Comparison of ENCODE assay signal across 28 mouse cellular contexts in the genomic region with DNA sequence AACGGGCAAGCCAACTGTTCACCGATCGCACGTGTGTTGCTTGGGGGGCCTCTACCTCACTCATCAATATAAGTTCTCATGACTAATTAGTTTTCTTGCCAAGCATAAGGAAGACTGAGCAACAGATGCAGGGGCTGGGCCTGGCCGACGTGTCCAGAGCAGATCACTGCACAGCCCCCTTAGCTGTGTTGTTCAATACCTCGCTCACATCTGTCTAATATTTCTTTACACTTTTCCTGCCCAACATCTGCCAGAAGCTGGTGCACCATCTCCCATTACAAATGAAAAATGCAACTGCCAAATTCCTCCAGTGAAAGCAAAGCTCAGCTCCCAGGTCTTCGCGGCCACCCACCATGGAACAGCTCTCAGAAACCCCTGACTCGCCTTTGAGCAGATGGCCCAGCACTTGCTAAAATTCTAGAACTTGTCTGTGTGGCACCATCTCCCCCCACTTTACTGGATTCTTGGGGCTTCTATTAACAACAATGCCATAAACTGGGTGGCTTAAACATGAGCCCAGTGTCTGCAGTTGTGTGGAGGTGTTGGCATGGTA.
A peak's percentile ranks its signal among the peaks of the same experiment; 100 is the strongest.
DNase-seq lines count a peak whose midpoint lies in the region; ATAC-seq and TF ChIP-seq lines count a peak whose summit lies in the region.
"Had no signal": no experiment of that assay in that cellular context is flagged by ENCODE, and none has a peak within 500 bp of the region (broad histone marks: within the 10 kb centered on the region; RNA-seq: fewer than 3 reads in every experiment).

No protein-coding gene starts in this region.

- 77% methylated on average over 10 of the region's 10 CpGs for WGBS in embryonic facial prominence, embryonic 12.5 days
- 90% methylated on average over 10 of the region's 10 CpGs for WGBS in embryonic facial prominence, embryonic 10.5 days
- WGBS in limb, embryonic 12.5 days: 69% methylated on average over 10 of the region's 10 CpGs
- WGBS in limb, embryonic 10.5 days: 89% methylated on average over 10 of the region's 10 CpGs
- WGBS in embryonic facial prominence, embryonic 14.5 days: 69% methylated on average over 10 of the region's 10 CpGs
- 53% methylated on average over 10 of the region's 10 CpGs for WGBS in limb, embryonic 13.5 days
- WGBS in intestine, postnatal 0 days: 94% methylated on average over 10 of the region's 10 CpGs

- H3K4me3 ChIP-seq in embryonic facial prominence, embryonic 12.5 days: no peak overlapping the region
- H3K4me3 ChIP-seq in embryonic facial prominence, embryonic 10.5 days: no peak overlapping the region
- H3K4me3 ChIP-seq in limb, embryonic 12.5 days (replicated peaks): no peak overlapping the region
- H3K4me3 ChIP-seq in limb, embryonic 10.5 days: no peak overlapping the region
- no peak overlapping the region for H3K4me3 ChIP-seq in embryonic facial prominence, embryonic 14.5 days (ENCODE audit: low read depth, low read length)
- H3K4me3 ChIP-seq in limb, embryonic 13.5 days: no peak overlapping the region
- no peak overlapping the region for H3K4me3 ChIP-seq in intestine, postnatal 0 days (ENCODE audit: low read depth, low read length)
- H3K4me3 ChIP-seq: embryonic facial prominence, embryonic 13.5 days; forebrain, embryonic 13.5 days; forebrain, embryonic 15.5 days had no signal

- no peak for DNase-seq in embryonic facial prominence, embryonic 10.5 days (ENCODE audit: low spot score)
- no peak for DNase-seq in limb, embryonic 10.5 days (ENCODE audit: low spot score)
- DNase-seq in embryonic facial prominence, embryonic 14.5 days (ENCODE audit: low spot score): peak; percentile 54
- DNase-seq in adrenal gland, adult 18-20 months (ENCODE audit: low spot score in 2 of 2): no peak
- DNase-seq: adrenal gland, adult 2 months; adrenal gland, postnatal 10 days; adrenal gland, postnatal 25 days; B cell, adult 2 months; cerebellum, adult 11 months; cerebellum, adult 18-20 months; cerebellum, adult 8-10 months; cerebellum, adult 9-11 months; cerebellum, postnatal 14 days; cerebellum, postnatal 36 days; embryo, embryonic 11 days; forebrain, postnatal 0 days had no signal

- peaks cover 14% of the 10 kb centered on the region for H3K4me1 ChIP-seq in embryonic facial prominence, embryonic 12.5 days
- H3K4me1 ChIP-seq in embryonic facial prominence, embryonic 10.5 days: peaks cover 12% of the 10 kb centered on the region
- peaks cover 32% of the 10 kb centered on the region for H3K4me1 ChIP-seq in limb, embryonic 12.5 days (replicated peaks)
- peaks cover 13% of the 10 kb centered on the region for H3K4me1 ChIP-seq in limb, embryonic 10.5 days
- H3K4me1 ChIP-seq in embryonic facial prominence, embryonic 14.5 days (ENCODE audit: control insufficient read depth, insufficient read depth, low read length): peaks cover 23% of the 10 kb centered on the region
- H3K4me1 ChIP-seq in limb, embryonic 13.5 days: peaks cover 35% of the 10 kb centered on the region
- H3K4me1 ChIP-seq in intestine, postnatal 0 days (replicated peaks; ENCODE audit: control insufficient read depth, insufficient read depth, low read length): no peaks in the 10 kb centered on the region

- no peak overlapping the region for H3K4me2 ChIP-seq in embryonic facial prominence, embryonic 12.5 days (replicated peaks)
- no peak overlapping the region for H3K4me2 ChIP-seq in limb, embryonic 12.5 days
- H3K4me2 ChIP-seq in embryonic facial prominence, embryonic 14.5 days (ENCODE audit: low read depth, low read length): no peak overlapping the region
- no peak overlapping the region for H3K4me2 ChIP-seq in limb, embryonic 13.5 days (replicated peaks)
- H3K4me2 ChIP-seq in intestine, postnatal 0 days (replicated peaks; ENCODE audit: low read depth): no peak overlapping the region
- H3K4me2 ChIP-seq: embryonic facial prominence, embryonic 13.5 days; forebrain, embryonic 13.5 days; forebrain, embryonic 15.5 days had no signal

- no peaks in the 10 kb centered on the region for H3K36me3 ChIP-seq in embryonic facial prominence, embryonic 12.5 days
- H3K36me3 ChIP-seq in embryonic facial prominence, embryonic 10.5 days (replicated peaks): no peaks in the 10 kb centered on the region
- no peaks in the 10 kb centered on the region for H3K36me3 ChIP-seq in limb, embryonic 12.5 days
- H3K36me3 ChIP-seq in limb, embryonic 10.5 days: no peaks in the 10 kb centered on the region
- H3K36me3 ChIP-seq in embryonic facial prominence, embryonic 14.5 days (ENCODE audit: control insufficient read depth, insufficient read depth, low read length): no peaks in the 10 kb centered on the region
- H3K36me3 ChIP-seq in limb, embryonic 13.5 days: no peaks in the 10 kb centered on the region
- H3K36me3 ChIP-seq in intestine, postnatal 0 days (ENCODE audit: control insufficient read depth, insufficient read depth): no peaks in the 10 kb centered on the region
- H3K36me3 ChIP-seq: embryonic facial prominence, embryonic 13.5 days; forebrain, embryonic 15.5 days; G1E had no signal

- no peak for ATAC-seq in embryonic facial prominence, embryonic 12.5 days (ENCODE audit: insufficient number of reproducible peaks, insufficient read depth, low FRiP score, low TSS enrichment)
- ATAC-seq in limb, embryonic 12.5 days (ENCODE audit: insufficient number of reproducible peaks, insufficient read depth, low FRiP score, low TSS enrichment, low read depth): peak; percentile 43; the same call in 1 of the 2 replicates
- peak; percentile 56; the same call in 1 of the 2 replicates for ATAC-seq in embryonic facial prominence, embryonic 14.5 days (ENCODE audit: low read depth)
- ATAC-seq in limb, embryonic 13.5 days (ENCODE audit: low FRiP score, low read depth): peak; percentile 58
- no peak for ATAC-seq in intestine, postnatal 0 days
- ATAC-seq: activated CD4-positive, CD25-positive, alpha-beta regulatory T cell, adult 4 months; CD4-positive, CD25-positive, alpha-beta regulatory T cell, adult 4 months; forebrain, embryonic 13.5 days; forebrain, embryonic 15.5 days; forebrain, postnatal 0 days; Patski had no signal

- H3K9ac ChIP-seq in embryonic facial prominence, embryonic 12.5 days: no peak overlapping the region
- no peak overlapping the region for H3K9ac ChIP-seq in limb, embryonic 12.5 days (replicated peaks)
- H3K9ac ChIP-seq in embryonic facial prominence, embryonic 14.5 days (ENCODE audit: low read depth, low read length): no peak overlapping the region
- H3K9ac ChIP-seq in limb, embryonic 13.5 days: no peak overlapping the region
- no peak overlapping the region for H3K9ac ChIP-seq in intestine, postnatal 0 days (ENCODE audit: low read depth, low read length)
- H3K9ac ChIP-seq: embryonic facial prominence, embryonic 13.5 days; forebrain, embryonic 13.5 days; forebrain, embryonic 15.5 days; forebrain, postnatal 0 days had no signal

- 0 out of 2 replicates have a peak overlapping the region, but pooled peaks have one; percentile 5 for H3K27ac ChIP-seq in embryonic facial prominence, embryonic 12.5 days
- no peak overlapping the region for H3K27ac ChIP-seq in embryonic facial prominence, embryonic 10.5 days (replicated peaks)
- no peak overlapping the region; the same call in 1 of the 2 replicates for H3K27ac ChIP-seq in limb, embryonic 12.5 days
- H3K27ac ChIP-seq in limb, embryonic 10.5 days: no peak overlapping the region
- no peak overlapping the region for H3K27ac ChIP-seq in embryonic facial prominence, embryonic 14.5 days (replicated peaks; ENCODE audit: low read depth, low read length)
- H3K27ac ChIP-seq in limb, embryonic 13.5 days: no peak overlapping the region; the same call in 1 of the 2 replicates
- no peak overlapping the region for H3K27ac ChIP-seq in intestine, postnatal 0 days (ENCODE audit: low read depth, low read length)
- H3K27ac ChIP-seq: embryonic facial prominence, embryonic 13.5 days; forebrain, embryonic 13.5 days; forebrain, embryonic 15.5 days had no signal

- no peaks in the 10 kb centered on the region for H3K27me3 ChIP-seq in embryonic facial prominence, embryonic 12.5 days
- H3K27me3 ChIP-seq in embryonic facial prominence, embryonic 10.5 days (replicated peaks; ENCODE audit: low read depth, poor library complexity, severe bottlenecking): no peaks in the 10 kb centered on the region
- H3K27me3 ChIP-seq in limb, embryonic 12.5 days: no peaks in the 10 kb centered on the region
- H3K27me3 ChIP-seq in limb, embryonic 10.5 days (ENCODE audit: low read depth, poor library complexity, severe bottlenecking): no peaks in the 10 kb centered on the region
- H3K27me3 ChIP-seq in embryonic facial prominence, embryonic 14.5 days (replicated peaks; ENCODE audit: control insufficient read depth, insufficient read depth, low read length): no peaks in the 10 kb centered on the region
- peaks cover 32% of the 10 kb centered on the region for H3K27me3 ChIP-seq in limb, embryonic 13.5 days
- H3K27me3 ChIP-seq in intestine, postnatal 0 days (replicated peaks; ENCODE audit: control insufficient read depth, insufficient read depth, low read length): no peaks in the 10 kb centered on the region
- H3K27me3 ChIP-seq: CH12.LX; embryonic facial prominence, embryonic 13.5 days; forebrain, embryonic 13.5 days; forebrain, embryonic 15.5 days had no signal

- no peak for TF ChIP-seq CTCF in intestine, postnatal 0 days (IDR thresholded peaks at IDR 0.05; ENCODE audit: low read depth)

- H3K9me3 ChIP-seq in embryonic facial prominence, embryonic 12.5 days: no peaks in the 10 kb centered on the region
- no peaks in the 10 kb centered on the region for H3K9me3 ChIP-seq in embryonic facial prominence, embryonic 10.5 days
- H3K9me3 ChIP-seq in limb, embryonic 12.5 days: no peaks in the 10 kb centered on the region
- H3K9me3 ChIP-seq in limb, embryonic 10.5 days (replicated peaks): no peaks in the 10 kb centered on the region
- H3K9me3 ChIP-seq in embryonic facial prominence, embryonic 14.5 days (ENCODE audit: control insufficient read depth, low read length): no peaks in the 10 kb centered on the region
- no peaks in the 10 kb centered on the region for H3K9me3 ChIP-seq in limb, embryonic 13.5 days
- H3K9me3 ChIP-seq in intestine, postnatal 0 days (ENCODE audit: control insufficient read depth): no peaks in the 10 kb centered on the region
- H3K9me3 ChIP-seq: embryonic facial prominence, embryonic 13.5 days; forebrain, embryonic 13.5 days; forebrain, embryonic 15.5 days had no signal

Comparison
In these comparisons a context has a peak if more than half of its experiments do, and no peak if none do; other contexts are left out.
1. ATAC-seq: peak in limb, embryonic 12.5 days (single experiment), embryonic facial prominence, embryonic 14.5 days (single experiment) and limb, embryonic 13.5 days (single experiment); none in embryonic facial prominence, embryonic 12.5 days (single experiment) and intestine, postnatal 0 days (single experiment).